Mouse (Mus musculus): ENCODE measurements around the gene Bola2. TPM values are rescaled to one million over a fixed set of nuclear protein-coding genes. Genes with fewer than 3 reads are reported as not detected.
"Not testable (repeated sequence)": the region's sequence is repeated elsewhere in the genome, so short reads cannot be mapped to it uniquely, and the experiment has no call there.

The Bola2 gene
- polyA plus RNA-seq, 1 experiment, result 61.6 TPM

GRCm38 (mm10) chr7:126676207-126676606 is 19.0 kb upstream of the Bola2 start, which contains the start of gene Sult1a1:
TSS of gene Sult1a1 (minus strand) at chr7:126676432.
- 82% methylated on average over 1 of the region's 1 CpGs for WGBS
- TF ChIP-seq POLR2A (IDR thresholded peaks at IDR 0.05; ENCODE audit: borderline replicate concordance, insufficient read depth, low read length) (no peak), CTCF (IDR thresholded peaks at IDR 0.05; ENCODE audit: borderline replicate concordance, insufficient read depth, low read depth, low read length) (no peak)
- H3K4me3 ChIP-seq (replicated peaks; ENCODE audit: insufficient read depth, low read depth, low read length), result peak within 1 kb of the TSS; percentile 14
- no peaks in the 10 kb centered on the region for H3K27me3 ChIP-seq (ENCODE audit: control insufficient read depth, insufficient read depth, low read length)
- no peaks in the 10 kb centered on the region for H3K4me1 ChIP-seq (ENCODE audit: control insufficient read depth, insufficient read depth, low read length)
- DNase-seq, result no peak
- peak within 1 kb of the TSS; percentile 34; the same call in 1 of the 2 replicates for H3K27ac ChIP-seq (ENCODE audit: insufficient read depth, low read length)

GRCm38 (mm10) chr7:126676631-126677220 is 18.5 kb upstream of the Bola2 start:
- WGBS, result 44% methylated on average over 4 of the region's 4 CpGs
- H3K4me3 ChIP-seq (replicated peaks; ENCODE audit: insufficient read depth, low read depth, low read length), result no peak overlapping the region
- 0 out of 2 replicates have a peak overlapping the region, but pooled peaks have one; percentile 23 for H3K27ac ChIP-seq (ENCODE audit: insufficient read depth, low read length)
- no peaks in the 10 kb centered on the region for H3K27me3 ChIP-seq (ENCODE audit: control insufficient read depth, insufficient read depth, low read length)
- no peaks in the 10 kb centered on the region for H3K4me1 ChIP-seq (ENCODE audit: control insufficient read depth, insufficient read depth, low read length)
- TF ChIP-seq POLR2A (IDR thresholded peaks at IDR 0.05; ENCODE audit: borderline replicate concordance, insufficient read depth, low read length) (no peak), CTCF (IDR thresholded peaks at IDR 0.05; ENCODE audit: borderline replicate concordance, insufficient read depth, low read depth, low read length) (no peak)
- no peak for DNase-seq

- no peak for DNase-seq
- H3K27ac ChIP-seq (ENCODE audit: insufficient read depth, low read length), result no peak overlapping the region
- TF ChIP-seq POLR2A (IDR thresholded peaks at IDR 0.05; ENCODE audit: borderline replicate concordance, insufficient read depth, low read length), result no peak
- H3K4me1 ChIP-seq (ENCODE audit: control insufficient read depth, insufficient read depth, low read length), result no peaks in the 10 kb centered on the region
- H3K27me3 ChIP-seq (ENCODE audit: control insufficient read depth, insufficient read depth, low read length), result no peaks in the 10 kb centered on the region
- H3K4me3 ChIP-seq (replicated peaks; ENCODE audit: insufficient read depth, low read depth, low read length), result no peak overlapping the region
- WGBS, result 82% methylated on average over 8 of the region's 8 CpGs
These were observed 16.5 kb upstream of the Bola2 start for GRCm38 (mm10) chr7:126678545-126679341.

- H3K4me1 ChIP-seq (ENCODE audit: control insufficient read depth, insufficient read depth, low read length), result no peaks in the 10 kb centered on the region
- H3K4me3 ChIP-seq (replicated peaks; ENCODE audit: insufficient read depth, low read depth, low read length), result no peak overlapping the region
- no peak overlapping the region for H3K27ac ChIP-seq (ENCODE audit: insufficient read depth, low read length)
- no peak for TF ChIP-seq CTCF (IDR thresholded peaks at IDR 0.05; ENCODE audit: borderline replicate concordance, insufficient read depth, low read depth, low read length)
- no peak for TF ChIP-seq POLR2A (IDR thresholded peaks at IDR 0.05; ENCODE audit: borderline replicate concordance, insufficient read depth, low read length)
- no peaks in the 10 kb centered on the region for H3K27me3 ChIP-seq (ENCODE audit: control insufficient read depth, insufficient read depth, low read length)
- DNase-seq, result no peak
- 91% methylated on average over 5 of the region's 5 CpGs for WGBS
These were observed 15.5 kb upstream of the Bola2 start for GRCm38 (mm10) chr7:126679683-126680082.

GRCm38 (mm10) chr7:126681221-126681620 is 14.0 kb upstream of the Bola2 start:
- Histone ChIP-seq H3K27me3 (ENCODE audit: control insufficient read depth, insufficient read depth, low read length) (no peaks in the 10 kb centered on the region), H3K4me1 (ENCODE audit: control insufficient read depth, insufficient read depth, low read length) (no peaks in the 10 kb centered on the region), H3K27ac (ENCODE audit: insufficient read depth, low read length) (no peak overlapping the region), H3K4me3 (replicated peaks; ENCODE audit: insufficient read depth, low read depth, low read length) (no peak overlapping the region)
- no peak for DNase-seq
- 92% methylated on average over 5 of the region's 5 CpGs for WGBS
- TF ChIP-seq POLR2A (IDR thresholded peaks at IDR 0.05; ENCODE audit: borderline replicate concordance, insufficient read depth, low read length) (no peak), CTCF (IDR thresholded peaks at IDR 0.05; ENCODE audit: borderline replicate concordance, insufficient read depth, low read depth, low read length) (no peak)

GRCm38 (mm10) chr7:126688156-126688555 is 7.0 kb upstream of the Bola2 start:
- not testable (repeated sequence) for H3K4me3 ChIP-seq (replicated peaks; ENCODE audit: insufficient read depth, low read depth, low read length); H3K4me1 ChIP-seq (ENCODE audit: control insufficient read depth, insufficient read depth, low read length); DNase-seq; H3K27ac ChIP-seq (ENCODE audit: insufficient read depth, low read length); H3K27me3 ChIP-seq (ENCODE audit: control insufficient read depth, insufficient read depth, low read length)
- 79% methylated on average over 4 of the region's 4 CpGs for WGBS

GRCm38 (mm10) chr7:126689021-126689420 is 6.2 kb upstream of the Bola2 start:
- no peak overlapping the region for H3K27ac ChIP-seq (ENCODE audit: insufficient read depth, low read length)
- H3K4me3 ChIP-seq (replicated peaks; ENCODE audit: insufficient read depth, low read depth, low read length), result no peak overlapping the region
- 72% methylated on average over 3 of the region's 3 CpGs for WGBS
- H3K4me1 ChIP-seq (ENCODE audit: control insufficient read depth, insufficient read depth, low read length), result peaks cover 4% of the 10 kb centered on the region; the same call in 1 of the 2 replicates
- no peak for TF ChIP-seq CTCF (IDR thresholded peaks at IDR 0.05; ENCODE audit: borderline replicate concordance, insufficient read depth, low read depth, low read length)
- no peak for TF ChIP-seq POLR2A (IDR thresholded peaks at IDR 0.05; ENCODE audit: borderline replicate concordance, insufficient read depth, low read length)
- no peak for DNase-seq
- no peaks in the 10 kb centered on the region for H3K27me3 ChIP-seq (ENCODE audit: control insufficient read depth, insufficient read depth, low read length)

GRCm38 (mm10) chr7:126690737-126691136 is 4.5 kb upstream of the Bola2 start:
- TF ChIP-seq POLR2A (IDR thresholded peaks at IDR 0.05; ENCODE audit: borderline replicate concordance, insufficient read depth, low read length) (no peak), CTCF (IDR thresholded peaks at IDR 0.05; ENCODE audit: borderline replicate concordance, insufficient read depth, low read depth, low read length) (no peak)
- Histone ChIP-seq H3K4me3 (replicated peaks; ENCODE audit: insufficient read depth, low read depth, low read length) (no peak overlapping the region), H3K27ac (ENCODE audit: insufficient read depth, low read length) (no peak overlapping the region), H3K4me1 (ENCODE audit: control insufficient read depth, insufficient read depth, low read length) (peaks cover 4% of the 10 kb centered on the region; the same call in 1 of the 2 replicates), H3K27me3 (ENCODE audit: control insufficient read depth, insufficient read depth, low read length) (no peaks in the 10 kb centered on the region)
- no peak for DNase-seq
- 62% methylated on average over 3 of the region's 3 CpGs for WGBS

Measured in cerebellum, adult 2 months (tissue).